Mouse (Mus musculus): ENCODE measurements around the gene Slc2a4. TPM values are rescaled to one million over a fixed set of nuclear protein-coding genes. Genes with fewer than 3 reads are reported as not detected.
"Not testable (repeated sequence)": the region's sequence is repeated elsewhere in the genome, so short reads cannot be mapped to it uniquely, and the experiment has no call there.

The Slc2a4 gene
- polyA plus RNA-seq, 1 experiment from 2014 or later = 23.7 TPM

DNA sequence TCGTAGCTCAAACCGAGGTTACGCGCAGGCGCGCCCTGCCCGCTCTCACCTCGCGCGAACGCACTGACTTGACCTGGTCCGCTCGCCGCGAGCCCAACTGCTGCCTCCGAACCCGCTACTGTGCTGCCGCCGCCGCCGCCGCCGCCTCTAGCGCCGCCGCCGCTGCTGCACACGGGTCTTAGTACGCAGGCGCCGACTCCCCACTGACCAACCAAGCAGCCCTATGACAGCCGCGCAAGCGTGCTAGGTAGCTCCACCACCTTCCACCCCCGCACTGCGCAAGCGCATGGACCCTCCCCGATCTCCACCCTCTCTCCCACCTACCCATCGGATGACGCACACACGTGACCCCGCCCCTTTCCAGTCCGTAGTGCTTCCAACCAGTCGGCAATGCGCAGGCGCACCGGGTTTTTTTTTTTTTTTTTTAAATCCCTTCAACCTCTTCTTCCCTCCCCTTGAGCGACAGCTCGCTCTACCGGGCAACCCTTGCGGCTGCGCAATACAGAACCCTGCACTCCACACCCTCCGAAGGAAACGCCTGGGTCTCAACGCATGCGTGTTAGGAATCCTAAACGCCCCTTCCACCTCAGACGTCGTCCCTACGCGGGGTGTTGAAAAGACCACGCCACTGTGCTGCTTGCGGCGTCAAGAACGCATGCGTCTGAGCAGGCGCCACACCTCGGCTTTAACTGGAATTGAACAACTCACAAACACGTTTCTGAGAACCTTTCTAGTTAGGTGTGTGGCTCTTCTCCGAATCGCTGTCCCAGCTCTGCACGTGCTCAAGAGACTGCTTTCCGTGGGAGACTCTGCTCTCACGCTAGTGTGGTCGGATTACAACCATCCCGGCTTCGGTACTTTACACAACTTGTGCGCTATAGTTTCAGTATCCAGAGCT lies 26.6 kb downstream of the Slc2a4 start, which contains the start of gene Eif5a:
Gene Eif5a, minus strand, starts transcription at position 845 of the 898 bp plus-strand sequence.
- Histone ChIP-seq H3K4me3 (peak within 1 kb of the TSS; percentile 99), H3K36me3 (replicated peaks) (peaks cover 33% of the 10 kb centered on the region), H3K4me1 (peaks cover 42% of the 10 kb centered on the region), H3K27ac (replicated peaks) (peak within 1 kb of the TSS; percentile 99), H3K27me3 (replicated peaks; ENCODE audit: low read depth, poor library complexity, severe bottlenecking) (no peaks in the 10 kb centered on the region), H3K9me3 (no peaks in the 10 kb centered on the region)
- WGBS = under 1% methylated on average over 78 of the region's 78 CpGs
- peak; percentile 100 for DNase-seq (ENCODE audit: low spot score)

DNA sequence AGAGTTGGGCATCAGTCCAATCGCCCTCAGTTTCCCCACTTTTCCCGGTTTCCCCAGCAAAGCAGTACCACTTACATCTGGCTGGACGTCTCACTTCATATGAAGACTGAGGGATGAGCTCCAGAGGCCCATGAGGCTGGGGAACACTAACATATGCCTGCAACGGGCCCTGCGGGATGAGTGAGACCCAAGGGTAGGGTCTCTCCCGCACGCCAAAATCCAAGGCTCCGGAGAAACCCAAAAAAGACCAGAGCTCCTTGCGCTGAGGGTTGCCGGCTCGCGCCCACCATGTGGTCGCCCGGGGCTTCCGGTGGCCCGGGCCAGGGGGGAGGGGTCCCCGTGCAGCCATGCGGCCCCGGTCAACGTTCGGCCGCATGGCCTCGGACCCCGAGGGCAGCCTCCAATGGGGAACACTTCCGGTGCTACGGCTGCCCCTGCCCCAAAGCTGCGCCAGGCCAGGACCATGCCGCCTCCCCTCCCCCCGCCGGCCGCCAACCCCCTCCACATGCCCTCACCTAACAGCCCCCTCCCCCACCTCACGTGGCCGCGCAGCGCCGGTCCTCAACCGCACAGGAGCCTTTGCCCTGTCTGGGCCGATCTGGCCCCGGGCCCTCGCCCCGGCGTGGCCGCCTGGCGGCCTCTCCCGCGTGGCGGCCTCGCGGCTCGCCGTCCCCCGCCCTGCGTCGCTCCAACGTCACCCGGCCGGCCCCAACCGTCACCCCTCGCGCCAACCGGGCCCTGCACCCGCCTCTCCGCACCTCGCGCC lies 27.5 kb downstream of the Slc2a4 start:
- Histone ChIP-seq H3K9me3 (no peaks in the 10 kb centered on the region), H3K27ac (replicated peaks) (peak overlapping the region; percentile 99), H3K4me1 (peaks cover 51% of the 10 kb centered on the region), H3K27me3 (replicated peaks; ENCODE audit: low read depth, poor library complexity, severe bottlenecking) (no peaks in the 10 kb centered on the region), H3K4me3 (peak overlapping the region; percentile 99), H3K36me3 (replicated peaks) (peaks cover 42% of the 10 kb centered on the region)
- under 1% methylated on average over 64 of the region's 65 CpGs for WGBS
- DNase-seq (ENCODE audit: low spot score) = peak; percentile 80

DNA sequence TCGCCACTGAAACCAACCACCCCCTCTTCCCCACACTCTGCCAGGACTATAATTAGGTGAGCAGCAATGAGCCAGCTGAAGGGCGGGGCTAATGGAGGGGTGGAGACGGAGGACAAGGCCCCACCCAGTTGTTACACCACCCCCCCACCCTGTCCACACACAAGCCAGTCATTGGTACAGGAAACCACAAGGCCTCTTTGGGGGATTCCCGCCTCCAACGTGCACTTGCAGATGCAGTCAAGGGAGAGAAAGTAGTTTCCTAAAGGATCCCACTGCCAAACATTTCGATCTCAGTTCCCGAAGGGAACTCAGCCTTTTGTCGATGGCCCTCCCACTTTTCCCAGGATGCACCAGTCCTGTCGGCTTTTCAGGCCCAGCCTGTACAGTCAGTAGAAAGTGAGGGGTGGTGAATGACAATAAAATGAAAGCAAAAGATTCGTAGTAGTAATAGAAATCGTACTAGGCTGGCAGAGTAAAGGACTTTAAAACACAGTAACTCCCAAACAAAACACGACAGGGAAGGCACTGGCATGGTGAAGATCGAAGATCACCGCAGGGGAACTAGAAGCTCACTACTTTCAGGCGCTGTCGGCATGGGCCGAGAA lies 28.2 kb downstream of the Slc2a4 start:
- no peaks in the 10 kb centered on the region for H3K27me3 ChIP-seq (replicated peaks; ENCODE audit: low read depth, poor library complexity, severe bottlenecking)
- H3K4me3 ChIP-seq = peak overlapping the region; percentile 99
- peak; percentile 76 for DNase-seq (ENCODE audit: low spot score)
- under 1% methylated on average over 17 of the region's 17 CpGs for WGBS
- H3K27ac ChIP-seq (replicated peaks) = peak overlapping the region; percentile 99
- H3K9me3 ChIP-seq = no peaks in the 10 kb centered on the region
- peaks cover 49% of the 10 kb centered on the region for H3K36me3 ChIP-seq (replicated peaks)
- H3K4me1 ChIP-seq = peaks cover 58% of the 10 kb centered on the region

DNA sequence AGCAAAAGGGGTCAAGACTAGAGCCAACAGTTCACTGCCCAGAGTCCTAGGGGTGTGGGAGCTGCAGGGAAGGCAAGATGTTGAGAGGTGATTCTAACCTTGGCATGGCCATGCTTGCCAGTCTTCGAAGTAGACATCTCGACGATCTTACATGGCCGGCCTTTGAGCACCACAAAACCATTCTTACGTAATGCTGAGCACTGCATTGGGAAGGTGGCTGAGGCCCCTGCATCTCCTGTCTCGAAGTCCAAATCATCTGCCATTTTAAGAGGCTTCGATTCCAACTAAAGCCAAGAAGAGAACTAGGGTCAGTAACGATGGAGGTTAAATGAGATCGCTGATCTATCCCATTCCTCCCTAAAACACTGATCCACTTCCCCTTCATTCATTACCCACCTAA lies 28.9 kb downstream of the Slc2a4 start:
- WGBS = 84% methylated on average over 9 of the region's 9 CpGs
- peak overlapping the region; percentile 99 for H3K4me3 ChIP-seq
- H3K27ac ChIP-seq (replicated peaks) = no peak overlapping the region
- H3K36me3 ChIP-seq (replicated peaks) = peaks cover 51% of the 10 kb centered on the region
- peaks cover 63% of the 10 kb centered on the region for H3K4me1 ChIP-seq
- H3K27me3 ChIP-seq (replicated peaks; ENCODE audit: low read depth, poor library complexity, severe bottlenecking) = no peaks in the 10 kb centered on the region
- no peak for DNase-seq (ENCODE audit: low spot score)
- no peaks in the 10 kb centered on the region for H3K9me3 ChIP-seq

DNA sequence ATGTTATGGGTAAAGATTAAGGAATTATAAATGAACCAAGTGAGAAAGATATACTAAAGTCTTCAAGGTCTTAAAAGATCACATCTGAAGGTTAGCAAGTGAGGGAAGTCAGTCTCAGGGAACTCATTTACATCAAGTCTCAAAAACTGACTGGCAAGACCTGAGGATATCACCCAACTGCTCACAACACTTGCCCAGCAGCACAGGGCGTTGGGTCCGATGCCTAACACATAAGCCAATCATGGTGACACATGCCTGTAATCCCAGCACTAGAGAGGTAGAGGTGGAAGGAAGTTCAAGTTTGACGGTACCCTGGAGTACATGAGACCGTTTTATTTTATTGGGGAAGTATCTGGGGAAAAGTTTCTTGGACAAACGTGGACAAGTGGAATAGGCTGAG lies 29.9 kb downstream of the Slc2a4 start:
- Histone ChIP-seq H3K36me3 (replicated peaks) (peaks cover 56% of the 10 kb centered on the region), H3K4me3 (0 out of 2 replicates have a peak overlapping the region, but pooled peaks have one; percentile 99), H3K4me1 (peaks cover 69% of the 10 kb centered on the region), H3K9me3 (no peaks in the 10 kb centered on the region), H3K27me3 (replicated peaks; ENCODE audit: low read depth, poor library complexity, severe bottlenecking) (no peaks in the 10 kb centered on the region), H3K27ac (replicated peaks) (no peak overlapping the region)
- no peak for DNase-seq (ENCODE audit: low spot score)
- WGBS = 86% methylated on average over 5 of the region's 5 CpGs

DNA sequence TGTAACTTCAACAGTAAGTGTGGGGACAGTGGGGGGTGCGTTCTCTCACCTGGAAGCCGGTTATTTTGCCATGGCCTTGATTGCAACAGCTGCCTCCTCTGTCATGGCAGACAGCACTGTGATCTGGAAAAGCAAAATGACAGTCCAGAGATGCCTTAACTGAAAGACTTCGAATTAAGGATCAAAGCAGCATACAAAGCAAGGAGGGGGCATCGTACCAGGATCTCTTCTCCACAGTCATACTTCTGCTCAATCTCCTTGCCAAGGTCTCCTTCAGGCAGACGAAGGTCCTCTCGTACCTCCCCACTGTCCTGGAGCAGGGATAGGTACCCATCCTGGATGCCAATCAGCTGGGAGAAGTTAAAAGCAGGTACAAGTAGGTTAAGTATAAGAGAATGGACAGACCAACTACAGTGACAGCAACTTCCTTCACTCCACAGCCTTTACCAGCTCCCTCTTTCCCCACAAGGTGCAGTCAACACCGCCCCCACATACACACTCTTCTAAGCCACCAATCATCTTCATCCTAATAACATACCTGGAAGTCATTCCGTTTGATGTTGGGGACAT lies 30.5 kb downstream of the Slc2a4 start:
- Histone ChIP-seq H3K4me1 (peaks cover 68% of the 10 kb centered on the region), H3K4me3 (peak overlapping the region; percentile 26; the same call in 1 of the 2 replicates), H3K36me3 (replicated peaks) (peaks cover 63% of the 10 kb centered on the region), H3K27ac (replicated peaks) (no peak overlapping the region), H3K9me3 (no peaks in the 10 kb centered on the region), H3K27me3 (replicated peaks; ENCODE audit: low read depth, poor library complexity, severe bottlenecking) (no peaks in the 10 kb centered on the region)
- DNase-seq (ENCODE audit: low spot score) = no peak
- WGBS = 83% methylated on average over 8 of the region's 8 CpGs

DNA sequence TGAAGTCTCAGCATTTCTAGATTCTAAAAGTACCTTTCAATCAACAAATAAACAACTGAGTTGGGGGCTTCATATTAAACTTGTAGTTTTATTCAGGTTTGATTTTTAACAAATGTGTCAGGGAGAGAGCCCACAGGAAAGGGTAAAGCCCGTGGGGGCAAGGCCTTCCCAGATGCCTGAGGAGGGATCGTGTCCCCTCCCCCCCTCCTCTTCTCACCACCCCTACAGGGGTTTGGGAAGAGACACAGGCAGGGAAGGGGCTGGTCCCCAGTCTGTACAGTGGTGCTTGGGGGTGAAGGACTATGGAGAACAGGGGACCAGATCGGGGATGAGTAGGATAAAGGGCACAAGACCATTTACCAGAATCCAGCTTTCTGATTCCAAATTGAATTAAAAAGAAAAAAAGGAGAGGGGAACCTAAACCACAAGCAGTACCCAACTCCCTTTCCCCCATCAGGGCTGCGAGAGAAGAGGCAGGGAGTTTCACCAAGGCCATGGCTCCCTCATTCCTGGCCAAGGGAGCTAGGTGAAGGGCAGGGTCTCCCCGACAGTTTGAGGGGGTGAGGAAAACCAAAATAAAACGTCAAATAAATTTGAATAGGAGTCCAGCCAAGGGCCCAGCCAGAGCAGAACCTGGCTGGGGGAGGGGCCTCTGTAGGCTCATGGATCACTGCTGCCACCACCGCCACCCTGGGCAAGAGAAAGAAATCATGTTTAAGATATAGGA lies 31.2 kb downstream of the Slc2a4 start:
- H3K27ac ChIP-seq (replicated peaks); H3K27me3 ChIP-seq (replicated peaks; ENCODE audit: low read depth, poor library complexity, severe bottlenecking); H3K9me3 ChIP-seq; DNase-seq (ENCODE audit: low spot score): not testable (repeated sequence)
- peaks cover 69% of the 10 kb centered on the region for H3K36me3 ChIP-seq (replicated peaks)
- peaks cover 64% of the 10 kb centered on the region for H3K4me1 ChIP-seq
- H3K4me3 ChIP-seq = peak overlapping the region; percentile 73; the same call in 1 of the 2 replicates
- 68% methylated on average over 7 of the region's 7 CpGs for WGBS

DNA sequence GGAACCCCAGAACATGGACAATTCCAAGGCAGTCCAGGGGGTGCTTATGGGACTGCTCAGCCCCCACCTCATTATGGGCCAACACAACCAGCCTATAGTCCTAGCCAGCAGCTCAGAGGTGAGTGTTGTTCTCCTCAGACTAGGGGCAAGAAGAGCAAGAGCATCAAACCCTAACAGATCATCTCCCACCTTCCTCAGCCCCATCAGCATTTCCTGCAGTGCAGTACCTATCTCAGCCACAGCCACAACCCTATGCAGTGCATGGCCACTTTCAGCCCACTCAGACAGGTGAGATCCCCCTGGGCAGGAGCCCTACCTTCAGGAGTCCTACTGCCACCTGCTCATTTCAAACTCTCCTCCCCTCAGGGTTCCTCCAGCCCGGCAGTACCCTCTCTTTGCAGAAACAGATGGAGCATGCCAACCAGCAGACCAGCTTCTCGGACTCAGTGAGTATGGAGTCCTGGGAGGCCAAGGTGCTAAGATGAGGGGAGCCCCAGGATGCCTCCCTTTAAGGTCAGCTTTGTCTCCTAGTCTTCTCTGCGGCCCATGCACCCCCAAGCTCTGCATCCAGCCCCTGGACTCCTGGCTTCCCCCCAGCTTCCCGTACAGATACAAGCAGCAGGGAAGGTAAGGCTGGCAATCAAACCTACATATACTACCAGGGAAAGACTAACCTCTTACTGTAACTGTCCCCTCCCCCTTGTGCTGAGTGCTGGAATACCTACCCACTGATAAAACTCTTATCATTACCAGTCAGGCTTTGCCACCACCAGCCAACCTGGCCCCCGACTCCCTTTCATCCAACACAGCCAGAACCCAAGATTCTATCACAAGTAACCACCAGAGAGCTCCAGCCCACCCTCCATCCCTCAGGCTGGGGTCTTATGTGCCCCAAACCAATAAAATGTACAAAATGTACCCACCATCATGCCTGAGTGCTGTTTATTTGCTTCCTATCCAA lies 32.0 kb downstream of the Slc2a4 start:
- no peaks in the 10 kb centered on the region for H3K27me3 ChIP-seq (replicated peaks; ENCODE audit: low read depth, poor library complexity, severe bottlenecking)
- peaks cover 62% of the 10 kb centered on the region for H3K4me1 ChIP-seq
- DNase-seq (ENCODE audit: low spot score) = no peak
- 71% methylated on average over 5 of the region's 5 CpGs for WGBS
- peak overlapping the region; percentile 73 for H3K4me3 ChIP-seq
- no peaks in the 10 kb centered on the region for H3K9me3 ChIP-seq
- no peak overlapping the region; the same call in 1 of the 2 replicates for H3K27ac ChIP-seq (replicated peaks)
- H3K36me3 ChIP-seq (replicated peaks) = peaks cover 78% of the 10 kb centered on the region

DNA sequence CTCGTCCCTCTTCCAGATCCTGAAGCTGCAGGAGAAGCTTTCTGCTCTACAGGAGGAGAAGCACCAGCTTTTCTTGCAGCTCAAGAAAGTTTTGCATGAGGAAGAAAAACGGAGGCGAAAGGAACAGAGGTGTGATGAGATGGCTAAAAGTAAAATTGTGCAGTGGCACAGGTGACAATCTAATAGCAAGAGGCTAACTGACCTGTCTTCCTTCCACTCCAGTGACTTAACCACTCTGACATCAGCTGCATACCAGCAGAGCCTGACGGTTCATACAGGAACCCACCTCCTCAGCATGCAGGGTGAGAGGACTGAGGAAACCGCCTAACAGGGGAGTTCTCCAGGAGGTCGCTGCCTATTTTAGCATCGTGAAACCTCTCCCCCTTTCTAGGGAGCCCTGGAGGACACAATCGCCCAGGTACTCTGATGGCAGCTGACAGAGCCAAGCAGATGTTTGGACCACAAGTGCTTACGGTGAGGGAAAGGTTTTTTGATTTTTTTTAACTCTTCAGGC lies 33.0 kb downstream of the Slc2a4 start:
- peak overlapping the region; percentile 92; the same call in 1 of the 2 replicates for H3K27ac ChIP-seq (replicated peaks)
- H3K9me3 ChIP-seq = no peaks in the 10 kb centered on the region
- 38% methylated on average over 9 of the region's 9 CpGs for WGBS
- DNase-seq (ENCODE audit: low spot score) = no peak
- H3K27me3 ChIP-seq (replicated peaks; ENCODE audit: low read depth, poor library complexity, severe bottlenecking) = no peaks in the 10 kb centered on the region
- H3K4me3 ChIP-seq = peak overlapping the region; percentile 73
- peaks cover 56% of the 10 kb centered on the region for H3K4me1 ChIP-seq
- H3K36me3 ChIP-seq (replicated peaks) = peaks cover 88% of the 10 kb centered on the region

DNA sequence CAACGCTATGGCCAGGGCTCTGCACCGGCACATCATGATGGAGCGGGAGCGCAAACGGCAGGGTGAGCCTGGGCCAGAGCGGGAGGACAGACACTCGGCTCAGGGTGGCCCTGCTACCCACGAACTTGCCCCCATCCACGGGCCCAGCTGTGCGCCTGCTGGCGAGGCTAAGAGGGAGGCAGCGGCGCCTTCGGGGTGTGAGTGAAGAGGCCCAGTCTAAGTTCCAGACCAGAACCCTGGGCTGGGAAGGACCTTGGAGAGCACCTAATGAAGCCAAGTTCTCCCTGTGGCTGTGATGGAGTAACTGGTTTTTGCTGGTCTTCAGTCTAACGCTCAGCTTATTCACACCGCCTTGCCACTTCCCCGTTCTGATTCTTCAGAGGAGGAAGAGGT lies 33.6 kb downstream of the Slc2a4 start:
- Histone ChIP-seq H3K9me3 (no peaks in the 10 kb centered on the region), H3K36me3 (replicated peaks) (peaks cover 91% of the 10 kb centered on the region), H3K27ac (replicated peaks) (peak overlapping the region; percentile 92), H3K4me1 (peaks cover 50% of the 10 kb centered on the region), H3K4me3 (peak overlapping the region; percentile 73), H3K27me3 (replicated peaks; ENCODE audit: low read depth, poor library complexity, severe bottlenecking) (no peaks in the 10 kb centered on the region)
- WGBS = 2% methylated on average over 17 of the region's 17 CpGs
- no peak for DNase-seq (ENCODE audit: low spot score)

Data from embryonic facial prominence, embryonic 10.5 days (tissue).